Mouse (Mus musculus): ENCODE results near the gene Cdc123. TPM values are rescaled to one million over a fixed set of nuclear protein-coding genes. Genes with fewer than 3 reads are reported as not detected.

Gene Cdc123
- total RNA-seq, 2 experiments from 2014 or later = 139 to 167 TPM

GRCm38 (mm10) chr2:5749210-5749609 is 95.8 kb downstream of the Cdc123 start:
- DNase-seq (ENCODE audit: low spot score in 2 of 2) = no peak
- intact Hi-C loops (cut with DNase I) = no loop called here

- no peak for DNase-seq (ENCODE audit: low spot score in 2 of 2)
- intact Hi-C loops (cut with DNase I) = no loop called here
These were observed 97.4 kb downstream of the Cdc123 start for GRCm38 (mm10) chr2:5747545-5748043.

GRCm38 (mm10) chr2:5746529-5746928 is 98.4 kb downstream of the Cdc123 start:
- no peak for DNase-seq (ENCODE audit: low spot score in 2 of 2)
- intact Hi-C loops (cut with DNase I) = no loop called here

Other genes with a start within 250 kb of the Cdc123 start
- gene Camk1d, start 130.6 kb downstream of the Cdc123 start, total RNA-seq (2021) = 100 to 1,000 TPM; 121 to 124 TPM
- gene Nudt5, start 145 bp downstream of the Cdc123 start, total RNA-seq (2021) = 10 to 100 TPM; 21.5 to 22.2 TPM
- 1 to 10 TPM in 1 of 2 experiments, under 1 TPM in 1; 0.86 to 3.4 TPM for gene Gm13199, start 17.8 kb upstream of the Cdc123 start, total RNA-seq (2021)
- gene Sec61a2, start 50.3 kb upstream of the Cdc123 start, total RNA-seq (2021) = 100 to 1,000 TPM in 1 of 2 experiments, 10 to 100 TPM in 1; 71.9 to 116 TPM
- 10 to 100 TPM in 1 of 2 experiments, 1 to 10 TPM in 1; 9.0 to 11.0 TPM for gene Dhtkd1, start 97.6 kb upstream of the Cdc123 start, total RNA-seq (2021)
- 10 to 100 TPM; 30.1 to 41.9 TPM for gene Upf2, start 106.3 kb upstream of the Cdc123 start, total RNA-seq (2021)

Measured in left cerebral cortex, postnatal 36 days (tissue).